Mouse (Mus musculus) heart, postnatal 25 days (tissue): ENCODE data around the gene Gucy2g. TPM values are rescaled to one million over a fixed set of nuclear protein-coding genes. Genes with fewer than 3 reads are reported as not detected.

Experiments used
- DNase-seq: peaks from one replicate; pipeline ENCODE4 v3.0.0; 2022; ENCODE audit warnings: low spot score
- intact Hi-C: fragments of 180-260 bp; cut with DNase I; formaldehyde crosslinking; loops from one replicate; pipeline ENCODE4 v1.15.1; 2025
- total RNA-seq, 2 experiments: library from RNA; stranded (reverse); gene quantifications; 2 replicates each; pipeline ENCODE4 v1.2.3; 2021

Gucy2g gene
- total RNA-seq, 2 experiments from 2014 or later = 0.08 to 0.10 TPM

GRCm38 (mm10) chr19:55251383-55252124, 10.5 kb upstream of the Gucy2g start, which contains the start of gene Acsl5:
Acsl5 (plus strand) TSS chr19:55251938.
- no peak for DNase-seq
- intact Hi-C loops = no loop called here

GRCm38 (mm10) chr19:55250451-55250850, 9.4 kb upstream of the Gucy2g start:
- intact Hi-C loops = no loop called here

GRCm38 (mm10) chr19:55247991-55248520, 7.0 kb upstream of the Gucy2g start:
- intact Hi-C loops = loop anchor here (2.0 kb wide), 1 partner anchor 29 kb away; no protein-coding TSS in a partner anchor
- no peak for DNase-seq

More at GRCm38 (mm10) chr19:55250451-55250850, 9.4 kb upstream of the Gucy2g start:
- DNase-seq = no peak

- DNase-seq = no peak
- intact Hi-C loops = no loop called here
Measured at GRCm38 (mm10) chr19:55247563-55247962, 6.5 kb upstream of the Gucy2g start.

GRCm38 (mm10) chr19:55244791-55245231, 3.8 kb upstream of the Gucy2g start:
- DNase-seq = peak; percentile 77
- intact Hi-C loops = no loop called here

GRCm38 (mm10) chr19:55239766-55240426, 1.1 kb downstream of the Gucy2g start:
- DNase-seq = no peak
- intact Hi-C loops = no loop called here

- DNase-seq = no peak
- intact Hi-C loops = no loop called here
Measured at GRCm38 (mm10) chr19:55236564-55236963, 4.5 kb downstream of the Gucy2g start.

- DNase-seq = no peak
- intact Hi-C loops = no loop called here
Measured at GRCm38 (mm10) chr19:55236026-55236425, 5.0 kb downstream of the Gucy2g start.

GRCm38 (mm10) chr19:55232136-55232535, 8.9 kb downstream of the Gucy2g start:
- DNase-seq = peak; percentile 50
- intact Hi-C loops = no loop called here

GRCm38 (mm10) chr19:55231081-55231480, 10.0 kb downstream of the Gucy2g start:
- DNase-seq = no peak
- intact Hi-C loops = no loop called here

GRCm38 (mm10) chr19:55227135-55227534, 13.9 kb downstream of the Gucy2g start:
- intact Hi-C loops = no loop called here
- DNase-seq = no peak

GRCm38 (mm10) chr19:55226621-55227020, 14.4 kb downstream of the Gucy2g start:
- DNase-seq = no peak
- intact Hi-C loops = no loop called here

- intact Hi-C loops = no loop called here
- DNase-seq = no peak
Measured at GRCm38 (mm10) chr19:55222268-55222667, 18.8 kb downstream of the Gucy2g start.

GRCm38 (mm10) chr19:55221208-55221607, 19.8 kb downstream of the Gucy2g start:
- intact Hi-C loops = no loop called here
- no peak for DNase-seq

GRCm38 (mm10) chr19:55219359-55219758, 21.7 kb downstream of the Gucy2g start:
- DNase-seq = no peak
- intact Hi-C loops = loop anchor here (2.0 kb wide), 1 partner anchor 29 kb away; no protein-coding TSS in a partner anchor

- no peak for DNase-seq
- intact Hi-C loops = loop anchor here (1.0 to 2.0 kb wide), 2 partner anchors 30 to 88 kb away; no protein-coding TSS in a partner anchor
Measured at GRCm38 (mm10) chr19:55218741-55219221, 22.3 kb downstream of the Gucy2g start.

GRCm38 (mm10) chr19:55218192-55218739, 22.8 kb downstream of the Gucy2g start:
- intact Hi-C loops = loop anchor here (1.0 to 2.0 kb wide), 2 partner anchors 31 to 88 kb away; no protein-coding TSS in a partner anchor
- DNase-seq = peak; percentile 39

- intact Hi-C loops = no loop called here
- no peak for DNase-seq
Measured at GRCm38 (mm10) chr19:55217365-55217764, 23.7 kb downstream of the Gucy2g start.

GRCm38 (mm10) chr19:55216876-55217275, 24.2 kb downstream of the Gucy2g start:
- intact Hi-C loops = no loop called here
- DNase-seq = no peak

GRCm38 (mm10) chr19:55213617-55214340, 27.3 kb downstream of the Gucy2g start:
- DNase-seq = no peak
- intact Hi-C loops = no loop called here
